Mouse (Mus musculus) heart, postnatal 4 days (tissue): ENCODE data around the gene Tubgcp2. TPM values are rescaled to one million over a fixed set of nuclear protein-coding genes. Genes with fewer than 3 reads are reported as not detected.
A peak's percentile ranks its signal among the peaks of the same experiment; 100 is the strongest.

Source experiments
- DNase-seq: peaks from one replicate; pipeline ENCODE4 v3.0.0; 2021
- total RNA-seq, 2 experiments: library from RNA; stranded (reverse); gene quantifications; 2 replicates each; pipeline ENCODE4 v1.2.3; 2021

Tubgcp2 gene
- total RNA-seq, 2 experiments from 2014 or later: 45.3 to 45.8 TPM

- peak; percentile 18 for DNase-seq
Observed at GRCm38 (mm10) chr7:140047811-140048311, 11.4 kb upstream of the Tubgcp2 start.

- no peak for DNase-seq
Observed at GRCm38 (mm10) chr7:140045546-140045945, 9.1 kb upstream of the Tubgcp2 start.

GRCm38 (mm10) chr7:140042728-140043127 lies 6.3 kb upstream of the Tubgcp2 start:
- no peak for DNase-seq

- DNase-seq: no peak
Observed at GRCm38 (mm10) chr7:140037171-140037555, 694 bp upstream of the Tubgcp2 start.

GRCm38 (mm10) chr7:140035456-140035855 lies 1.0 kb downstream of the Tubgcp2 start:
- DNase-seq: no peak

GRCm38 (mm10) chr7:140033386-140033785 lies 3.1 kb downstream of the Tubgcp2 start:
- no peak for DNase-seq

- DNase-seq: no peak
Observed at GRCm38 (mm10) chr7:140032366-140032765, 4.1 kb downstream of the Tubgcp2 start.

GRCm38 (mm10) chr7:140031771-140032170 lies 4.7 kb downstream of the Tubgcp2 start:
- DNase-seq: no peak

GRCm38 (mm10) chr7:140011336-140011735 lies 25.1 kb downstream of the Tubgcp2 start:
- DNase-seq: no peak

GRCm38 (mm10) chr7:140007781-140008180 lies 28.7 kb downstream of the Tubgcp2 start:
- DNase-seq: no peak

GRCm38 (mm10) chr7:140006861-140007611 lies 29.4 kb downstream of the Tubgcp2 start:
- DNase-seq: no peak

- DNase-seq: no peak
Observed at GRCm38 (mm10) chr7:140004666-140005065, 31.8 kb downstream of the Tubgcp2 start.

- DNase-seq: no peak
Observed at GRCm38 (mm10) chr7:140001086-140001740, 35.3 kb downstream of the Tubgcp2 start.

- DNase-seq: no peak
Observed at GRCm38 (mm10) chr7:139998691-139999350, 37.6 kb downstream of the Tubgcp2 start.

- peak; percentile 68 for DNase-seq
Observed at GRCm38 (mm10) chr7:139994676-139995075, 41.8 kb downstream of the Tubgcp2 start.

- DNase-seq: no peak
Observed at GRCm38 (mm10) chr7:139994202-139994601, 42.3 kb downstream of the Tubgcp2 start.

- no peak for DNase-seq
Observed at GRCm38 (mm10) chr7:139993532-139993931, 42.9 kb downstream of the Tubgcp2 start.

- DNase-seq: no peak
Observed at GRCm38 (mm10) chr7:139992406-139992805, 44.1 kb downstream of the Tubgcp2 start, which contains the start of gene Adam8. Gene Adam8 (minus strand): TSS chr7:139992562.

- no peak for DNase-seq
Observed at GRCm38 (mm10) chr7:139990864-139991394, 45.5 kb downstream of the Tubgcp2 start.

- DNase-seq: no peak
Observed at GRCm38 (mm10) chr7:139988272-139988671, 48.2 kb downstream of the Tubgcp2 start.

GRCm38 (mm10) chr7:139984505-139984904 lies 52.0 kb downstream of the Tubgcp2 start:
- DNase-seq: no peak

GRCm38 (mm10) chr7:139982058-139982457 lies 54.4 kb downstream of the Tubgcp2 start:
- no peak for DNase-seq

- DNase-seq: no peak
Observed at GRCm38 (mm10) chr7:139980778-139981177, 55.7 kb downstream of the Tubgcp2 start.
